Mouse (Mus musculus): ENCODE data around the gene Car6. TPM values are rescaled to one million over a fixed set of nuclear protein-coding genes. Genes with fewer than 3 reads are reported as not detected.

Car6 gene
- total and polyA plus RNA-seq, 2 experiments from 2014 or later = not detected

GRCm38 (mm10) chr4:150155301-150155700 is 45.8 kb downstream of the Car6 start:
- Histone ChIP-seq H3K27me3 (ENCODE audit: insufficient read depth, low read length) (no peaks in the 10 kb centered on the region), H3K4me3 (ENCODE audit: low read depth, low read length) (no peak overlapping the region), H3K4me2 (ENCODE audit: low read depth) (no peak overlapping the region), H3K9me3 (ENCODE audit: low read length) (no peaks in the 10 kb centered on the region), H3K4me1 (ENCODE audit: insufficient read depth) (no peaks in the 10 kb centered on the region), H3K36me3 (ENCODE audit: insufficient read depth) (no peaks in the 10 kb centered on the region), H3K9ac (no peak overlapping the region), H3K27ac (ENCODE audit: low read depth, low read length) (no peak overlapping the region)
- no peak for ATAC-seq
- TF ChIP-seq CTCF (IDR thresholded peaks at IDR 0.05; ENCODE audit: low read depth) = no peak
- DNase-seq = no peak
- WGBS = 84% methylated on average over 4 of the region's 4 CpGs

GRCm38 (mm10) chr4:150152483-150152882 is 48.6 kb downstream of the Car6 start:
- Histone ChIP-seq H3K4me3 (ENCODE audit: low read depth, low read length) (no peak overlapping the region), H3K36me3 (ENCODE audit: insufficient read depth) (no peaks in the 10 kb centered on the region), H3K4me1 (ENCODE audit: insufficient read depth) (no peaks in the 10 kb centered on the region), H3K9me3 (ENCODE audit: low read length) (no peaks in the 10 kb centered on the region), H3K4me2 (ENCODE audit: low read depth) (no peak overlapping the region), H3K27me3 (ENCODE audit: insufficient read depth, low read length) (no peaks in the 10 kb centered on the region), H3K9ac (no peak overlapping the region), H3K27ac (ENCODE audit: low read depth, low read length) (no peak overlapping the region)
- TF ChIP-seq CTCF (IDR thresholded peaks at IDR 0.05; ENCODE audit: low read depth) = no peak
- 89% methylated on average over 8 of the region's 8 CpGs for WGBS
- DNase-seq = no peak
- ATAC-seq = no peak

GRCm38 (mm10) chr4:150151045-150151444 is 50.1 kb downstream of the Car6 start:
- DNase-seq (no peak), ATAC-seq (no peak)
- Histone ChIP-seq H3K9me3 (ENCODE audit: low read length) (no peaks in the 10 kb centered on the region), H3K36me3 (ENCODE audit: insufficient read depth) (no peaks in the 10 kb centered on the region), H3K27me3 (ENCODE audit: insufficient read depth, low read length) (no peaks in the 10 kb centered on the region), H3K4me2 (ENCODE audit: low read depth) (no peak overlapping the region), H3K27ac (ENCODE audit: low read depth, low read length) (no peak overlapping the region), H3K4me1 (ENCODE audit: insufficient read depth) (no peaks in the 10 kb centered on the region), H3K9ac (no peak overlapping the region), H3K4me3 (ENCODE audit: low read depth, low read length) (no peak overlapping the region)
- 84% methylated on average over 7 of the region's 7 CpGs for WGBS
- no peak for TF ChIP-seq CTCF (IDR thresholded peaks at IDR 0.05; ENCODE audit: low read depth)

GRCm38 (mm10) chr4:150146286-150146685 is 54.8 kb downstream of the Car6 start:
- 91% methylated on average over 4 of the region's 4 CpGs for WGBS
- Histone ChIP-seq H3K27me3 (ENCODE audit: insufficient read depth, low read length) (no peaks in the 10 kb centered on the region), H3K27ac (ENCODE audit: low read depth, low read length) (no peak overlapping the region), H3K4me1 (ENCODE audit: insufficient read depth) (no peaks in the 10 kb centered on the region), H3K9ac (no peak overlapping the region), H3K4me2 (ENCODE audit: low read depth) (no peak overlapping the region), H3K36me3 (ENCODE audit: insufficient read depth) (no peaks in the 10 kb centered on the region), H3K4me3 (ENCODE audit: low read depth, low read length) (no peak overlapping the region), H3K9me3 (ENCODE audit: low read length) (no peaks in the 10 kb centered on the region)
- no peak for DNase-seq
- no peak for ATAC-seq
- TF ChIP-seq CTCF (IDR thresholded peaks at IDR 0.05; ENCODE audit: low read depth) = no peak

GRCm38 (mm10) chr4:150144242-150144641 is 56.9 kb downstream of the Car6 start:
- Histone ChIP-seq H3K27ac (ENCODE audit: low read depth, low read length) (no peak overlapping the region), H3K4me1 (ENCODE audit: insufficient read depth) (no peaks in the 10 kb centered on the region), H3K4me3 (ENCODE audit: low read depth, low read length) (no peak overlapping the region), H3K4me2 (ENCODE audit: low read depth) (no peak overlapping the region), H3K36me3 (ENCODE audit: insufficient read depth) (no peaks in the 10 kb centered on the region), H3K27me3 (ENCODE audit: insufficient read depth, low read length) (no peaks in the 10 kb centered on the region), H3K9me3 (ENCODE audit: low read length) (no peaks in the 10 kb centered on the region), H3K9ac (no peak overlapping the region)
- DNase-seq = no peak
- 22% methylated on average over 12 of the region's 12 CpGs for WGBS
- no peak for TF ChIP-seq CTCF (IDR thresholded peaks at IDR 0.05; ENCODE audit: low read depth)
- ATAC-seq = no peak

- H3K4me1 ChIP-seq (ENCODE audit: insufficient read depth) = no peaks in the 10 kb centered on the region
Observed at GRCm38 (mm10) chr4:150140346-150140745, 60.8 kb downstream of the Car6 start.

GRCm38 (mm10) chr4:150139090-150139489 is 62.0 kb downstream of the Car6 start:
- 74% methylated on average over 13 of the region's 13 CpGs for WGBS
- H3K36me3 ChIP-seq (ENCODE audit: insufficient read depth) = no peaks in the 10 kb centered on the region
- no peaks in the 10 kb centered on the region for H3K4me1 ChIP-seq (ENCODE audit: insufficient read depth)
- no peak for TF ChIP-seq CTCF (IDR thresholded peaks at IDR 0.05; ENCODE audit: low read depth)
- H3K9ac ChIP-seq = no peak overlapping the region
- no peaks in the 10 kb centered on the region for H3K9me3 ChIP-seq (ENCODE audit: low read length)
- no peak overlapping the region for H3K4me3 ChIP-seq (ENCODE audit: low read depth, low read length)
- no peak for DNase-seq
- H3K4me2 ChIP-seq (ENCODE audit: low read depth) = no peak overlapping the region
- H3K27ac ChIP-seq (ENCODE audit: low read depth, low read length) = no peak overlapping the region
- H3K27me3 ChIP-seq (ENCODE audit: insufficient read depth, low read length) = no peaks in the 10 kb centered on the region
- ATAC-seq = no peak

More at GRCm38 (mm10) chr4:150140346-150140745, 60.8 kb downstream of the Car6 start:
- no peak overlapping the region for H3K4me3 ChIP-seq (ENCODE audit: low read depth, low read length)
- DNase-seq (no peak), ATAC-seq (no peak)
- no peaks in the 10 kb centered on the region for H3K27me3 ChIP-seq (ENCODE audit: insufficient read depth, low read length)
- no peak overlapping the region for H3K9ac ChIP-seq
- H3K27ac ChIP-seq (ENCODE audit: low read depth, low read length) = no peak overlapping the region
- no peaks in the 10 kb centered on the region for H3K9me3 ChIP-seq (ENCODE audit: low read length)
- H3K4me2 ChIP-seq (ENCODE audit: low read depth) = no peak overlapping the region
- H3K36me3 ChIP-seq (ENCODE audit: insufficient read depth) = no peaks in the 10 kb centered on the region
- WGBS = 69% methylated on average over 7 of the region's 7 CpGs
- no peak for TF ChIP-seq CTCF (IDR thresholded peaks at IDR 0.05; ENCODE audit: low read depth)

All from forebrain, postnatal 0 days (tissue).